Mouse (Mus musculus) lung, adult 18-20 months (tissue): Measurements from ENCODE around the gene Traf3ip2.

ENCODE experiments used
- DNase-seq, 2 experiments: peaks; one replicate each; pipeline ENCODE4 v3.0.0; 2022; ENCODE audit warnings: mixed read lengths in 2 of 2

Gene Traf3ip2

DNA sequence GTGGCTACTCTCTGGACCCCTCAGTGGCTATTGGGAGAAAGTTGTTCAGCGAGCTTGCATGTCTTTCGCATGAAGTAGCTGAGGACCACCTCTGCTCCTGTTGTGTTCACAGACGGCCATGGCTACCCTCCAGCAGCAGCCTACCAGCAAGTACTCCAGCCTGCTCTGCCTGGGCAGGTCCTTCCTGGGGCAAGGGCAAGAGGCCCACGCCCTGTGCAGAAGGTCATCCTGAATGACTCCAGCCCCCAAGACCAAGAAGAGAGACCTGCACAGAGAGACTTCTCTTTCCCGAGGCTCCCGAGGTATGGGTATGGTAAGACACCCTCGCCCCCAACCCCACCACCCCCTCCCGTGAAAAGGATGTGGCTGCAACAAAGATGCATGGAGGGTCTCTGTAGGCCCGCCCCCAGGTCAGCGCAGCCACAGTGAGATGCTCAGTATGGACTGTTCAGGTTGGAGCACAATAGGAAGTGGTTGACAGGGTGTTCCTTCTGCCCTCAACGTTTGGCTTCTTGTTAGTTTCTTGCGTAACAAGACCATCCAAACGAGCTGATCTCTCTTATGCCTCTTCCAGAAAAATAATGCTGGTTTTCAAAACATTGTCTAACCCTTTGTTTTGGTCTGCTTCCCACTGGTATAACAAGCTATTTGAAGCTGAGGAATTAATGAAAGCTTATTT is 21.8 kb downstream of the Traf3ip2 start:
- no peak for DNase-seq

- DNase-seq, result no peak
Measured at GRCm38 (mm10) chr10:39638862-39639261, 26.1 kb downstream of the Traf3ip2 start.

GRCm38 (mm10) chr10:39639783-39640182 is 27.0 kb downstream of the Traf3ip2 start:
- no peak for DNase-seq

DNA sequence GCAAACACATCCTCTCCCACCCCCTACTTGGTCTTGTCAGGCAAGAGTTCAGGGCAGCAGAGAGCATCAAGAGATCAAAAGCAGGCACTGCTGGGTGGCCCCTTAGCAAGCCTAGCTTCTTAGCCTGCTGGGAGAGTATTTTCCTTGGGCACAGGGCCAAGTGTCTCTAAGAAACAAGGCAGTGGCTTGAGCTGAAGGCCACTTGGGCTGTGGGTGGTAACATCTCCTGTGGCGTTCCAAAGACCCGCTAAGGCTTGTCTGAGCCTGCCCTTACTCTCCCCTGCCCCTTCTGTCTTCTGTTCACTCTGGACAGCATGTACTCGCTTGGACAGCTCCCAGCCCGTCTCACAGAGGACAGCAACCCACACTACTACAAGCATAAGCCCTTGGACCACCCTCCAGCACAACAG is 28.1 kb downstream of the Traf3ip2 start:
- DNase-seq, result peak; percentile 46 to 67

DNA sequence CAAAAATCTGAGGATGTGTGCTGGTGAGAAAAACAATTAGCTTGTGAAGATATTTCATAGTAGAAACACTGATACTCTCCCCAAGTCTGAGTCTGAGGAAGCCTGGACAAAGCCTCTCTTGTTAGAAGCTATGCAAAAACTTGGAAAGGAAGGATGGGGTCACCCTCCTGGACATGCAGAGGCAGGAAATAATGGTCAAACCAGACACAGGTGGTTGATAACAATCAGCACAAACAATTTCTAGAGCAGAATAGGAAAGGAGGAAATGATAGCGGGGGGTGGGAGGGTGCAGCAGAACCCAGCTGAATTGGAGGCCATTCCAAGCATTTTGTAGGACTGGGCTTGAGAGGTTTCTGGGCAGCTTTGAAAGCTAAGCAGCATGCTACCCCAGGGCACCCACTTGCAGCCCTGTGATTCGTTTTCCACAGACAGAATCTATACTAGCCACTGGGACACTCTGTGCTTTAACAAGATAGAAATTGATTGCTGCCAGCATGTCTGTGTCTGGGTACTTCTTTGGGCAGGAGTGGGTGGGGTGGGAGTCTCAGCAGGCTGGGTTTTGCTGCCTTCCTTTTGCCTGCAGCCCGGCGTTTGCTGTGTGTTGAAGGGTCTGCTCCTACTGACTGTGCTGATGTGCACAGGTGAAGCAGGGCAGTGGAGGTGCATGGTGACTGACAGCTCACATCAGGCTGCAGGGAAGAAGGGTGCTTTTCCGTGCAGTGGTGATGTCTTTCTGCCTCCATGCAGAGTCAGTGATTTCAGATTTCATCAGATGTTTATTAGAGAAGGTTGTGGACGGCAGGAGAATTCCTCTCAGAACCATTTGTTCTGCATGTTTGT is 33.3 kb downstream of the Traf3ip2 start:
- no peak for DNase-seq

DNA sequence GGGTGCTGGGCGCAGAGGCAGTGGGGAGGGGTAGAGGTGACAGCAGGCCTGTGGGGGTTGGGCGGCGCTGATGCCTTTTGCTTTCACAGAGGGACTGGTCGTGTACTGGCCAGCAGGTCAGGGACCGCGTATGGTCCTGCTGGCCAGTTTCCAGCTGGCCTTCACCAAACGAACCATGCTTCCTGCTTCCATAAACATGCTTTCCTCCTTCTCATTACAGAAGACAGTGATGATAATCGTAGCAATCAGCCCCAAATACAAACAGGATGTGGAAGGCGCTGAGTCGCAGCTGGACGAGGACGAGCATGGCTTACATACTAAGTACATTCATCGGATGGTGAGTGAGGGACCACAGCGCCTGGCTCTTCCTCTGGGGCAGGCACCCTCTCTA is 33.9 kb downstream of the Traf3ip2 start:
- DNase-seq, result peak; percentile 60 to 74

DNA sequence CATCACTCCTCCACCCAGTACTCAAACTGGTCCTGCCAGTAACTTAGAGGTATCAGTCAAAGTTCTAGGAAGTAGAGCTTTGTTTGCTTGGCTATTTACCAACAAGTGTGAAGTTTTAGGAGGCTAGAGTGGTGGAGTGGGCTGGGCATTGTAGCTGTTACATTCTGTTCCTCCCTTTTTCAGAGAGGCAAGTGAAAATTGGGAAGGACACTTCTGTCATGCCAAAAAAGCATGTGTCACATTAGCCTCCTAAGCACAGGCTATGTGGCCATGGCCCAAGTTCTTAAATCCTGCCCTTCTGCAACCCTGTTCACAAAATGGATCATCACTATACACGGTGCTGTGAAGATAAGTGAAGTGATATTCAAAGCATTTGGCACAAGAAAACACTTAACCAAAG is 34.4 kb downstream of the Traf3ip2 start:
- peak in 1 of 2 experiments; percentile 44 for DNase-seq

- no peak for DNase-seq
Measured at GRCm38 (mm10) chr10:39648278-39648677, 35.5 kb downstream of the Traf3ip2 start.

DNA sequence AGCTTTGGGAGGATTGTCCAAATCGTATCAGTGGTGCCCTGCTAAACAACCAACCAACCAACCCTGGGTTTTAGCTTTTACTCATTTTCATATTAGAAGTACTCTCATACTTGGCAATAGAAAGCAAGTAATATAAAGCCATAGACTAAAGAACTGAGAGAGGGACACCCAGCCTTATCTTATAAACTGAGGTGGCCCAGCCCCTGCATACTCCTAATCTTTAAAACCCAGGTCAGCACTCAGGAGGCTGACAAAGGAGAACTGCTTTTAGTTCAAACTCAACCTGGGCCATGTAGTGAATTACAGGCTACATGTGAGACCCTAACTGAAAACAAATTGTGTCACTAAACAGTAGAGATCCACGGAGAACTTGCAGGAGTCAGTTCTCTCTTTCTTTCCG is 36.8 kb downstream of the Traf3ip2 start:
- DNase-seq, result no peak

GRCm38 (mm10) chr10:39650316-39650715 is 37.6 kb downstream of the Traf3ip2 start:
- DNase-seq, result no peak

- no peak for DNase-seq
Measured at GRCm38 (mm10) chr10:39654001-39654416, 41.3 kb downstream of the Traf3ip2 start.

- no peak for DNase-seq
Measured at GRCm38 (mm10) chr10:39658901-39659410, 46.2 kb downstream of the Traf3ip2 start.

- DNase-seq, result peak; percentile 70 to 83
Measured at GRCm38 (mm10) chr10:39659411-39660268, 46.9 kb downstream of the Traf3ip2 start.

- no peak for DNase-seq
Measured at GRCm38 (mm10) chr10:39660269-39660655, 47.5 kb downstream of the Traf3ip2 start.

- DNase-seq, result peak in 1 of 2 experiments; percentile 39
Measured at GRCm38 (mm10) chr10:39660698-39661097, 48.0 kb downstream of the Traf3ip2 start.

DNA sequence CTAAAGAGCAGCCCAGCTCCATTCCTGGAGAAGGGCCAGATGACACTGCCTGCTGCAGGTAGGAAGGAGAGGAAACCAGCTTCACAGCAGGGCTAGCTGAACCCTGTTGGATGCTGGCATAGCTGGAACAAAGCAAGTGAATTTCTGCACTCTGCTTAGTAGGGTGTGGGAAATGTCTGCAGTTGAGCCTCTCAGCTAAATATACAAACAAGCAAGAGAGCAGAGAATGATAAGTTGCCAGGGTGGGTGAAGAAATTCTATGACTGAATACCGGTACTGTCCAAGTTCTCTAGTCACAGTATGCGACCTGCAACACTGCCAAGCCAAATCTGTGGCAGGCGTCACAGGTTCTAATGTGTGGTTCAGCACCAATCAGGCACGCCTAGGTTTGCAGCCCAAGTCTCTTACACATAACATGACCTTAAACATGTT is 52.4 kb downstream of the Traf3ip2 start:
- no peak for DNase-seq

GRCm38 (mm10) chr10:39666027-39666426 is 53.3 kb downstream of the Traf3ip2 start:
- no peak for DNase-seq

DNA sequence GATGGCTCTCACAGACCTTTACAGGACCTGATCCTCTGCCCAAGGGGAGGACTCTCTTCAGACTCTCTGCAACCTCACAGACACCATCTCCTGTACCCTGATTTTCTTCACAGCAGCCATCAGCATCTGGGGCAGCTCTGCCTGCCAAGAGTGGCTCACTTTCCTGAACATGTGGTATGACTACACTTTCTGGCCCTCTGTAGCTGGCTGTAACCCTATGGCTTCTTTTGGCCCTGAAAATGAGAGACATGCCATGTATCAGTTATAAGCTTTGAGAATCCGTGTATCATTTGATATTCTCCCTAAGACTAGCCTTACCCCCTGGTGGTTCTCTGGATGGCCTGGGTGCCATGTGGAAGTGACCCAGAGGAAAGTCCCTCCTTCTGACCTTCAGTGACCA is 58.7 kb downstream of the Traf3ip2 start:
- DNase-seq, result no peak

- DNase-seq, result no peak
Measured at GRCm38 (mm10) chr10:39672547-39673051, 59.9 kb downstream of the Traf3ip2 start.

- DNase-seq, result no peak
Measured at GRCm38 (mm10) chr10:39674106-39674505, 61.4 kb downstream of the Traf3ip2 start.

DNA sequence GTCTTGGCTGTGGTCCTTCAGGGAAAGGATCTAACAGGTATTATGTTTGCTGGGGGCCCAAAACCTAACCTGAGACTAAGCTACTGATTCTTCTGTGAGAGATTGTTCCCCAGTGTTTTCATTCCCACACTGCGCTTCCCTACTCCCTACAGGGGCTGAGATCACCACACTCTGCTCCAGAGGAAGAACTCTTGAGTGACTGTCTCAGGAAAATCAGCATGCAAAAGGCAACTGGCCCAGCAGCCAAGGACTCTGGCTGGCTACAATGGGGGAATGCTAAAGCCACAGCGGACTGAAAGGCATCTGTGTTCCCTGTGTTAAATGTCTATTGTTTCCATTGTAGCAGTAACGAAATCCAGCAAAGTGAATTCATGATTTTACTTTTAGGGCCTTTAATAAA is 62.0 kb downstream of the Traf3ip2 start:
- DNase-seq, result no peak

- DNase-seq, result no peak
Measured at GRCm38 (mm10) chr10:39678199-39678791, 65.6 kb downstream of the Traf3ip2 start.
